Mouse (Mus musculus) kidney, adult 11 months (tissue): Measurements from ENCODE around the gene Usp31.

Experiments
- DNase-seq: peaks from one replicate; pipeline ENCODE4 v3.0.0; 2022

Usp31 gene

DNA sequence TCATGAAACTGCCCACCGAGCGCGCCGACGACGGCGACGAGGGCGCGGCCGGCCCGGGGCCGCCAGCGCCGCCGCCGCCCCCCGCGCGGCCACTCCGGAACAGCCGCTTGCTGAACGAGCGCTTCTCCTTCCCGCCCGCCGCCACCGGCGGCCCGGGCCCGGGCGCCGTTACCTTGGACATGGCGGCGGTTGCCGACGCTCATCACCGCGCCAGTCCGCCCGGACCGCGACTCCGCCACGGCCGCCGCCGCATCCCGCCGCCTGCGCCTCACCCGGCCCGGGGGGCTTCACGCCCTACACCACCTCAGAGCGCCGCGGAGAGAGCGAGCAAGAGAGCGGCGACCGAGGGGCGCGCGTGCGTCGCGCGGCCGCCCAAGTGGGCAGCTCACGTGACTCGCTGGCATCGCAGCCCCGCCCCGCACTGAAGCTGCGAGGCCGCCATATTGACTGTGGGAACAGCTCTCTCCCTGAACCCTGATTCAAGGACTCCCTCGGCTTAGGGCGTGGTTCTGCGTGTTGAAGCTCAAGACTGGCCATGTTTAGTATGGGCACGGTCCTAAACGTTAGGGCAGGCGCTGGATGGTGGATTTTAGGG, at the start of gene Usp31:
Gene Usp31 (minus strand): TSS at position 181 of the 595 bp plus-strand sequence.
- peak; percentile 95 for DNase-seq

DNA sequence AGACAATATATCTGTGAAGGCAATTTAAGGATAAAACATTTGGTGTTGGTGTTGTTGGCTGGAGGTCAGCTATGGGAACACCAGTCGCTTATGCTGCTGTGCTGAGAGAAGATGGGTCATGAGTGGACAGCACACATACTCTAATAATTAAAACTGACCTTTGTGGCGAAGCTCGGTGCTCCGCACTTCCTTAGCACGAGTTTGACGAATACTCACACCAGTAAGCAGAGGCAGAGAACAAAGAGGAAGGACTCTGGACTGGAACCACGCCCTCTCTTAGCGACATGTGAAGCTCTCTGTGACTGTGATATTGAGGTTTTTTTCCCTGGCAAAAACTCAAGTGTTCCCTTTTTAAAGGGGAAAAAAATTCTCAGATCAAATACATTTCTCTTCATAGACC, 47.7 kb upstream of the Usp31 start:
- DNase-seq = no peak

DNA sequence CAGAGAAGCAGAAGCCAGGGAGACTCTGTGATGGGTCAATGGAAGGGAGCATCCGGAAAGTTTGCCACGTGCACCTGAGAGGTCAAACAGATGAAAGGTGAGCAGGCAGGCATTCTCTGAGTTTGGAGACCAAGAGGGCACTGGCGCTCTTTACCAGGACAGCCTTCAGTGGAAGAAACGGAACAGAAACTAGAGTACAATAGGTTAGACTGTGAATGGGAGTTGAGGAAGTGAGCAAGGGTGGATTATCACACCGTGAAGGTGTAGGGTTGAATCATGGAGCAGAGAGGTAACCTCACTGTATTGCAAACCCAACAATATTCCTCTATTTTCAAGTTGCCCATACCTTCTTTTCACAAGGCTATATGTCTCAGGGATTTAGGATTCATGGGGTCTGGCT, 43.2 kb upstream of the Usp31 start:
- DNase-seq = no peak

DNA sequence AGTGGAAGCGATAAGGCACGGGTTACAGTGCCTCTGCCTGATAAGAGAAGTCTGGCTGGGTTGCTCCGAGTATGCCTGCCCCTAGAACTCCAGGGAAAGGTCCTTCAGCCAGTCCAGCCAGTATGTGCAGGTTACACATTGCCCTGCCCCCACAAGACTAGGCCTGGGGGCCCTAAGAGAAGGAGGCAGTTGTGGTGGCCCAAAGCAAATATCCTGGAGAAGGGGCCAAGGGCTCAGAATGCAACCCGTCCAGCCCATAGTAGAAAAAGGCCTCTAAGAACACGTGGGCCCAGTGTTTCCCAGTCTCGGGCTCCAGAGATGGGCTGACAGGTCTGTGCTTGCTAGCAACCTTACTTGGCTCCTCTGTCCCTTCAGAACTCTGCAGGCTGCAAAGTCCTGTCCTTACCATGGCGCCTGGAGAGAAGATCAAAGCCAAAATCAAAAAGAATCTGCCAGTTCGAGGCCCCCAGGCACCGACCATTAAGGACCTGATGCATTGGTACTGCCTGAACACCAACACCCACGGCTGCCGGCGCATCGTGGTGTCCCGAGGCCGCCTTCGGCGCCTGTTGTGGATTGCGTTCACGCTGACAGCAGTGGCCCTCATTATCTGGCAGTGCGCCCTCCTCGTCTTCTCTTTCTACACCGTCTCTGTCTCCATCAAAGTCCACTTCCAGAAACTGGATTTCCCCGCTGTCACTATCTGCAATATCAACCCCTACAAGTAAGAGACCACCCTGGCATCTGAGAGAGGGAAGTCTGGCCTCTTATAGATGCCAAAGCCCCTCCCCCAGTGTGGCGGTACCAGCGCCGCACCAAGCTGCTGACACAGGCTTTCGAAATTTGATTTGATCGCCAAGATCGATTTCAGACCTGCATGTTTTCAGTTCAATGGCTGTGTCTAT, 30.7 kb upstream of the Usp31 start:
- peak; percentile 13 for DNase-seq

DNA sequence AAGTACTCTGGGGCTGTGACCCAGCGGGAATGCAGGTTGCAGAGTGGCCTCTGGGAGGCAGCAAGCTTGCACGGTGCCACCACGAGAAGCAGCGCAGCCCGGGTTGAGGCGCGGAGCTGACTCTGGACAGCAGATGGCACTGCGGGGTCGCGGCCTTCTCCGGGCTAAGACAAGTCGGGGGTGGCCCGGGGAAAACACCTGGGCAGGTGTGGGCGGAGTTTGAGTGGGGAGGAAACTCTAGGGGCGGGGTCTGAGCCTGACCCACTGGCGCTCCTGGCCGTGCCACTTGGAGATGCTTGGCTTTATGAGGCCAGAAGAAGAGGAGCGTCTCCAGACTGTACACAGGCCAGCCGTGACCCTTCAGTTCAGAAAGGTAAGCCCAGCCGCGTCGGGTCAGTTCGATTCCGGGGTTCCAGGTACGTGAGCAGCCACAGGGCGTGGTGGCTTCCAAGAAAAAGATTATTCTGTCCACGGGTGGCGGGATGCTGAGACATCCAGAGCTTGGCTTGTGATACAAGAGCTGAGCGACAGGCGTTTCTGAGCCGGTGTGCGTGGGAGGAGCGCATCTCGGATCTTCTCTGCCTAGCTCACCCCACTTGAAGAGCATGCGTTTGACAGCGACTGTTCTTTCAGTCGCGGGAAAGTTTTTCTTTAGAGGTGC, 27.2 kb upstream of the Usp31 start, which contains the start of gene Scnn1g:
Gene Scnn1g (plus strand): TSS at position 309 of the 661 bp plus-strand sequence.
- peak; percentile 91 for DNase-seq

DNA sequence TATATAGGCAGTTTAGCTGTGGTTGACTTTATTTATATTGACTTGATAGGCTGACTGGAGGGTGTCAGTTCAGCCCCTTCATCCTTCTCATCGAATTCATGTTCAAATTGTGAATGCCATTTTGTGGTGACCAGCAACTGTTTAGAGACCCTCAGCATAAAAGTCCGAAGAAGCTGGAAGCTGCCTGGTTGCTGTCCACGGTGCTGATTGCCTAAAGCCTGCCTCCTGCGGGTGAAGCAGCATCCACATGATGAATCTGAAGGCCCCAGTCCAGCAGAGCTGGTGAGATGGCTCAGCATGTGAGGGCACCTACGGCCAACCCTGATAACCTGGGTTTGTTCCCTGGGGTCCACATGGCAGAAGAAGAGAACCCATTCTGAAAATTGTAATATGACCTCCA, 23.2 kb upstream of the Usp31 start:
- DNase-seq = no peak

DNA sequence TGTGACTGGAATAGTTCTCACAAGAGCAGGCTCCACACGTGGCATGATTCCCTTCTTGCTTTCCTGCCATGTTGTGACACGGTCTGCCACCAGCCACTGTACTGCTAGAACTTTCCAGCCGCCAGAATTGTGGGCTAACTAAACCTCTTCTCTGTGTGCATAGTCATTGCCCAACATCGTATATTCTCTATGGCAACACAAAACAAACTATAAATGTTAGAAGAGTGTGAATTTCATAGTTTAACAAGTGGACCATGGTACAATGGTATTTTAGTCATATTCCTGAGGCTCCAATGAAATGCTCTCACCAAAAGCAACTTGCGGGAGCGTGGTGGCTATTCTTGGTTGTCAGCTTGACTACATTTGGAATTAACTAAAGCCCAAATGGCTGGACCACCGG, 10.0 kb upstream of the Usp31 start:
- no peak for DNase-seq

DNA sequence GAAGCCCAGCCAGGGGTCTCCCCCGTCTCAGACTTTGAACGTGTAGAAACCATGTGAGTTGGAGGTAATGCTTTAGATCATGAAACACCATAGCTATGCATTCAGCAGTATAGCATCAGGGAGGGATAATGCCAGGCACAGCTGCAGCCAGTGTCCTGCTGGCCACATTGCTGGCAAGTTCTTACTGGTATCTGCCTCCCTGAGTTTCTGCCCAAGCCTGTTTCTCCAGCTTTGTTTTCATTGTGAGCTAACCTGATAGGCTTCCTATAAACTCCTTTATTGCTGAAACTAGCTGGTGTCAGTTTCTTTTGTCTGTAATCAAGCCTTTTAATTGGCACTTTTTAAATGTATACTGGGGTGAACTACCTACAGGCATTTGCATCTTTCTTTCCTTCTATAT, 4.1 kb upstream of the Usp31 start:
- no peak for DNase-seq

DNA sequence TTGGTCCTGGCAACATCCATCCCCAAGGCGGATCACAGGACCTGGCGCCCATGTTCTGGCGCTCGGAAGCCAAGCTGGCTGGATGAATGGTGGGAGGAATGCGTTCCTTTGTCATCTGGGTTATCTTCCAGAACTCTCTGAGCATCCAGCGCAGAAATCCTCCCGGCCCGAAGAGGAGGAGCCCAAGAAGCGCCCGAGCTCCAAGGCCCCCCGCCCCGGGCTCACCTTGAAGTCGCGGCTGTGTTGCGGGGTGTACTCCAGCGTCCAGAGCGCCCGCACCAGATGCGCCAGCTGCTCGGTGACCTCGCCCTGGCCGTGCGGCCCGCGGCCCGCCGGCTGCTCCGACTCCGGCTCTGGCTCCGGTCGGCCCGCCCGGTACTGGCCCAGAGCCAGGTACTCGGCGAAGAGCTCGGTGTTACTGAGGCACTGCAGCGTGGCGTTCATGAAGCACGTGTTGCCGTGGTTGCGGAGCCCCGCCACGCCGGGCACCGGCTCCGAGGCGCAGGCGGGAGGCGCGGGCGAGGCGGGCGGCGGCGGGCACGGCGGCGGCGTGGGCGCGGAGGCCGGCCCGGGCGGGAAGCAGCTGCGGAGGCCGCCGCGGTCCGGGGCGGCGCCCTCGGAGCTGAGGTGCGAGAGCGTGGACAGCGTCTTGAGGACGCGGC, 511 bp downstream of the Usp31 start:
- DNase-seq = peak; percentile 49

DNA sequence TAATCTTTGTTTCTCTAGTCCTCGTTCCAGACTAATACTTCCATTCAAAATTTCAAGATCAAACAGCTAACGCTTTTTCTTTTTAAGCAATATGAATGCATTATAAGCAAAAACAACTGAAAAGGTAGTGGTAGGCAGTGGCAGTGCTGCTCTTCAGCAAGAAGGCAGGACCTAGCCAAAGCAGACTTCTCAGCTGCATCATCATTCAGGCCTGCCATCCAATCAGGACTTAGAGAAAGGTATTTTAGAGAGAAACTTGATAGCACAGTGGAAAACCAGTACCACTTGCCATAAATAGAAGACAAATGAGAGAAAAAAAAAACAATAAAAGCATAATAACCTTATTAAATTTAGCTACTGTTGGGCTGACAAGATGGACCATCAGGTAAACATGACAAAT, 2.0 kb downstream of the Usp31 start:
- no peak for DNase-seq

DNA sequence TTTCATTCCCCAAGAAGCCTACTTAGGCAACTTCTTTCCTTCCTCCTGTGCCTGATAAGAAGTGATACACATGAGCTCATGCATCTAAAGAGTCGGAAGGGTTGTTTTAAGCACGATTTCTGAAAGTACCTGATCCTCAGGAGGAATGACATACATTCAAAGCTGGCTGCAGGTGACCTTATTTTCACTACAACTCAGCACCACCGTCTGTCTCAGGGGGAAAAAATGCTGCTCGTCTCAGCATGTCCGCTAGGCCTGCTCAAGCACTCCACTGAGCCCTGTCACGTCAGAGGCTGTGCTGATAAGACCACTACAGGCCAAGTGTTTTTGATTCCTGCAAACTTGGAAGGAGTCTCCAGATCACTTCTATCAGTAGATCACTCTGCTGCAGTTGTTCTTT, 5.1 kb downstream of the Usp31 start:
- no peak for DNase-seq

DNA sequence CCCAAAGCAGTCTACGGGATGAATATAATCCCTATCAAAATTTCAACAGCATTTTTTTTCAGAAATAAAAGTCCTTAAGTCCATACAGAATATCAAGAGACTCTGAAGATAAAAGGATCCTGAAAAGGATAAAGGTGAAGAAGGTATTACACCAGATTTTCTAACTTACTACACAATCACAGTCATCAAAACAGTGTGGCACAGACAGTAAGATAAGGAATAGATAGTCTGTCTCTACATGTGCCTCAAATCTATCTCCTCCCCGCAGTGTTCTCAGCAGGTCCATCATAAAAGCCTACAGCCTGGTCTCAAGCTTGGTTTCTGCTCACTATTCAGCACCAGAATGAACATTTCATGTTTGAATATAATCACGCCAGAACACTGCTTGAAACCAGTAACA, 6.6 kb downstream of the Usp31 start:
- no peak for DNase-seq

DNA sequence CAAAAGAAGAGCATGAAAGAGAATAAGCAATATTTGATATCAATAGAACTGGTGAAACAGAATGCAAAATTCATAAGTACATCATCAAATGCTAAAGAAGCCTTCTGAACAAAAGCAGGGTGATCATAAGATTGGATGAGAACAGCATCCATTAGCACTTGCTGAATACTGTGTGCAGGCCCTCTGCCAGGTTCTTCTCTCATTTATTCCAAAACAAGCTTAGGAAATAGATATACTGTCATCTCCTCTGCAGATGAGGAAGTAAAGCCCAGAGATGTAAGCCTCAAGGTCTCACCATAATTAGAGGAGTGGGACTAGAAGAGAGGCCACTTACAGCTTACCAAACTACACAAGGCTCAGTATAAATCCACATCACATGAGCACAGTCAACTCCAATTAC, 7.8 kb downstream of the Usp31 start:
- no peak for DNase-seq

DNA sequence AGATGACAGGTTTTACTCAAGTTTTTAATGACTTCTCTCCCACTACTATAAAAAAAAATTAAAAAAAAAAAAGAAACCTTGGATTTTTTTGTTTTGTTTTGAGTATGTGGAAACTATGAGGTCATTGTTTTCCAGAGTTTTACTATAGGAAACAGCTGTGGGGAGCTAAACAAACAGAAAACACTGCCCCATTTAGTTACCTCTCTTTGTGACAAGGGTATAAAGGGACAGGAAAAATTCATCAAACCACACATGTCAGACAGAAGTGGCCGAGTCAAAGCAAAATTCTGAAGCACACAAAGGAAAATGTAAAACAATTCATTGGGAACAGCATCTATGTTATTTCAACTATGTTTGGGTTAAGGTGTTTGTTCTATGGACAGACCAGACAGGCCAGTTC, 9.5 kb downstream of the Usp31 start:
- DNase-seq = no peak

DNA sequence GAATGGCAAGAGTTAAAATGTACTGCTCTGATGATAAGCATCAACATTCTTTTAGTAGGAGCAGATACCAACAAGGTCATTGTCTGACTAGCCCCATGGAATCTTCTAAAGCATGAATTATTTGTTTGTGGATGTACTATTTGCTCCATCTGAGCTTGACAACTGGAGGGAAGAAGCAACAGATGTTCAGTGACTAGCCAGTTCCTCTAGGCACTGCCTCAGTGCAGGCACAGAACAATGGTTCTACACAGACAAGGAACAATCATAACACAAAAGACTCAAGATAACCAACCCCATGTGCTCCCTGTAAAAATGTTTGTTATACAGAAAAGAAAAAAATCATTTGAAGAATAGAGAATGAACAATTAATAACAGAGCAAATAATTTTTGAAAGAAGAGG, 9.9 kb downstream of the Usp31 start:
- no peak for DNase-seq

DNA sequence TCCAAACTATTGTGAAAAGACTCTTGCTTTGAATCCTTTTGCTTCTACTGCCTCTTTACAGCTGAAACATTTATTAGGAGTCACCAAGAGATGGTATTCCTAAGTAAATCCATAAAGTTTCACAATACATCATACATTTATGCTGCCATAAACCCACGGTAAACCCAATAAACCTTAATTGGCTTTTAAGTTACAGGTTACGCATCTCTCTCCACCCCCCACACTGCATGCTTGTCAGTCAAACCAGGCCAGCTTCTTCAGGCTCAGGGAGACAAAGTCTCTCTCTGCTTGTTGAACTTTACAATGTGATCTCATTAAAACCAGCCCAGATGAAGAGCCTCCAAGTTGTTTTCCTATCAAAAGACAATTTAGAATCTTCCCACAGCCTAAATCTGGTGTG, 15.2 kb downstream of the Usp31 start:
- DNase-seq = no peak

DNA sequence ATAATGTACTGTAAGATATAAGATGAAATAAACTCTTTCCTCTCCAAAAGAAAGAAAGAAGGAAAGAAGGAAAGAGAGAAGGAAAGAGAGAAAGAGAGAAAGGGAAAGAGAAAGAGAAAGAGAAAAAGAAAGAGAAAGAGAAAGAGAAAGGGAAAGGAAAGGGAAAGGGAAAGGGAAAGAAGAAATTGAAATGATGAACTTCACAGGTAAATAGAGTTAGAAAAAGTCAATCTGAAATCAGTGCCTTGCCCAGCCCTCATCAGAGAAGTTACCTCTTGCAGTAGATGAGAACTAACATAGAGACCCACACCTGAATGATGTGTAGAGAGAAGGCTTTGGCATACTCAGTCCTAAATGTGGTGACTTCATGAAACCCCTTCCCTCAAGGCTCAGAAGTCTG, 17.7 kb downstream of the Usp31 start:
- no peak for DNase-seq

DNA sequence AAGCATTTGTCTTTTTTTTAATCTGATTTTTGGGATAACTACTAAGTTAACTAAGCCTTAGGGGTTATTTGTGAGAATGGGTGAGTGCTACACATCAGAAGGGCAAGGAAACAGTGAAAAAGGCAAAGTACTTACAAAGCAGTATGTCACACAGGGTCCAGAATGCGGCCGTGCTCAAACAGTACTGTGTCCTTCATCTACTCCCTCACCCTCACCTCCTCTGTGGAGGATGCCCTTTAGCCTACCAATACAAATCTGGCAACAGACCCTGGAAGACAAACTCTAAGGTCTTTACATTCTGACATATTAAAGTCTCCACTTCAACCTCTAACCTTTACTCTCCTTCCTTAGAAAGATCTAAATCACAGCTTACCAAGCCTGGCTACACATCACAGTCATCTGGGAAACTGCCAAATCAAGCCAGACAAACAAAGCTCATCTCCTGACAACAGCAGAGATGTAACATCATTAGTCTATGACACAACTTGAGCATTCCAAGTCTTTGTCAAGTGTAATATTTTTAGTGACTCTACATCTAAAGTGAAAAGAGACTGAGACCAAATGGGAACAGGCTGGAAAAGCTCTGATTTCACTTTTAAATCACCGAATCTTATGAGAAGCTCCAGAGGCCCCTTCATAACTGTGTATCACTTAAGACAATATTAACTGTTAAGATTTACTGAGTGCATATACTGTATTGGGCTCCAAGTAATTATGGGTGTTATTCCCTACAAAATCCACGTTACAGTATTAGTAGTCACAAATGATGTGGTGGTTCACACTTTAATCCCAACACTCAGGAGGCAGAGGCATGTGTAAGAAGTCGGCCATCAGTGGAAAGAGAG, 21.7 kb downstream of the Usp31 start:
- DNase-seq = no peak

DNA sequence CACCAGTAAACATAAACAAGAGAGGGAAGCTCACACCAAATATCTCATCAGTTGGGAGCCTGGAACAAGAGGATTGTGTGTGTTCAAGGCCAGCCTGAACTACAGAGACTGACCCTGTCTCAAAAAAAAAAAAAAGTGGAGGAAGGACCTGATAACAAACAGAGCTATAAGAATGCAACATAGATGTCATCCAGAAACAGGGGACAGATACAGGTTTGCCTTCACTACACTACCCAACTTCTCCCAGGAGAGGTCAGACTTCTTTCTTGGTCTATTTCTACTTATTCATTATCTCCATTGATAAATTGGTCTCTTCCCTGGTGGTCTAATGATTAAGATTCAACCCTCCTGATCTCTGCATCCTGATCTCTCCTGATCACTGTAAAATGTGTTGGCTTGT, 25.9 kb downstream of the Usp31 start:
- no peak for DNase-seq

DNA sequence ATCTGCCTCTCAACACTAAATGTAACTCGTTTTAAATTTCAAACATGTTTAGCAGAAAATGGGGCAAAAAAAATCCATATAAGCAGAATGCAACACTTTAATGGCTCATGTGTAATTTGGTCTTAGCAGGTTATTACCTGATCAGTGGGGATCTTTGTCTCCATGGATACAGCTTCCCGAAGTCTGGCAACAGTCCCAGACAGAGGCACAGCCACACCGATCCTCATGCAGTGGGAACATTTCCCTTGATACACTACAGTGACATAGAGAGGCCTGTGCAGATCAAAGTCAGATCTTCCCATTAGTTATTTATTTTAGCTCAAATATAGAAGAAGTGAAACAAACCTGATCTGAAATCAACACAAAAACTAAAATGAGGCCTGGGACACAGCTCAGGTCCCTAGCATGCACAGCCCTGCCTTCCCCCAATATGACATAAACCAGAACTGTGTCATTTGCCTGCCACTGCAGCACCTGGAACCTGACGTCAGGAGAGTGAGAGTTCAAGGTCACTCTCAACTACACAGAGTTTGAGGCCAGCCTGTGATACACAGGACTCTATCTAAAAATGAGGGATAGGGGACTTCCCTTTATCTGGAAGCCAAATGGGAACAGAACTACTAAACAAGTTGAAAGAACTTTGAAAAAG, 29.8 kb downstream of the Usp31 start:
- peak; percentile 17 for DNase-seq

DNA sequence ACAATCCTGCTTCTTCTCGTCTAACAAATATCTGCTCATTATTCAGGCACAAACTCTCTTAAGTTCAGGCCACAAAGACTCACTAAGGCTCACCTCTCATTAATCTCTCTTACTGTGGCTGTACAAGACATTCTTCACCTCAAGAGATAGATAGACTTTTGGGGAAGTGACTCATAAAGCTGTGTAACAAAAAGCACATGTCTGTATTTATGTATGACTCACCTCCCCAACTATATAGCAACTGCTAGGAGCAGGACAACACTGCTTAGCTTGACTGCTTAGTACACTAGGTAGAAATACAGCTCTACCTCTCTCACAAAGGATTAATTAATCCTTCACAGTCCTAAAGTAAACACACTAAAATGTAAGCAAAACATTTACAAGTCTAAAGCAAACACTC, 46.3 kb downstream of the Usp31 start:
- DNase-seq = no peak

DNA sequence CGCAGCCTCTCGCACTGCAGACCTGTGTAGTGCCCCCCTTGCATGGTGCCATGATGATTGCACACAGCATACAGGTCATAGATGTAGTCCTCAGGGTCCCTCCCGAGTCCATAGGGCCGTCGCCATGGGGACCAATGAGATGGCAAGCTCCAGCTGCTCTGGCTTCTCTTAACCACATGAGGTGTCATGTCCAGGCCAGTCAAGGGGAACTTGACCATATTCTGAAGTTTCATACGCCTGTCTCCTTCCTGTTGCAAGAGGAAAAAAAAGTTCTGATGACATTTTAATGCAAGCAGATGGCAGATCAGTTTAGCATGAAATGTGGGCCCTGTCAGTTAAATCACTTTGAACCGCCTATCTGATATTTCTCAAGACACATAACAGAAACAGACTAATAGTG, 48.2 kb downstream of the Usp31 start:
- no peak for DNase-seq
